Mouse (Mus musculus): ENCODE measurements at regions not wholly inside any gene's neighbourhood (a gene's known extent, or its start where the extent isn't known, plus 50 kb on each side); places are given as distances from the start of the nearest gene placed in this dataset.
A peak's percentile ranks its signal among the peaks of the same experiment; 100 is the strongest.
"Not testable (repeated sequence)": the region's sequence is repeated elsewhere in the genome, so short reads cannot be mapped to it uniquely, and the experiment has no call there.

DNA sequence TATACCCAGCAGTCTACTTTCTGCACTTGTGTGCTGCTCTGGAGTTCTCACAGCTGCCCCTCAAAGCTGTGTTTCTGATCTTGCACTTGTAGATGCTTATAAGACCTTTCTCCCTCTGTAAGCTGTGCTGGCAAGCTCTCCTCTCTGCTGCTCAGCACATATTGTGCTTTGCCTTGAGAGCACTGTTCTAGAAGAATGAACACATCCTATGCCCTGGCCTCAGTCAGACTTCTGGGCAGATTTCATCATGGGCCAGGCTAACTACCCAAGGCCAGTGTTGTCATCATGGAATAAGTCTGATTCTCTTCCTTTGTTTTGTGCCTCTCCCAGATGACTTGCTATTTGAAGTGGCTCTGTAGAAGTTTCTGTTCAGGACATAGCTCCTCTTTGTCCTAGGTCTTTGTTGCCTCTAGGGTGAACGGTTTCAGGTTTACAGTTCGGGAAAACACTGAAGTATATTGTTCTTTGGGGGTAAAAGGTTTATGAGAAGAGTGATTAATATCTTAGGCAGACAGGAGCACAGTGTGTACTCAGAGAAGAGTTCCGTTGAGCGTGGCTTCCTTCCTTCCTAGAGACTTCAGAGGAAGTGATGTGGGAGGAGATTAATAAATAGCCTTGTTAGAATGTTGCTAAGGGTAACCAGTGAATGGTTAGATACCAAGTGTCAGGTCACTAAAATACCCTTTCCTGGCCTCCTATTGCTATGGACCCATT lies 70.8 kb downstream of the Pcdh18 start:
- no peak for DNase-seq (ENCODE audit: extremely low read depth, insufficient read length, low spot score)

- DNase-seq (ENCODE audit: extremely low read depth, insufficient read length, low spot score), result no peak
Observed at GRCm38 (mm10) chr3:49674921-49675320, 82.2 kb downstream of the Pcdh18 start.

DNA sequence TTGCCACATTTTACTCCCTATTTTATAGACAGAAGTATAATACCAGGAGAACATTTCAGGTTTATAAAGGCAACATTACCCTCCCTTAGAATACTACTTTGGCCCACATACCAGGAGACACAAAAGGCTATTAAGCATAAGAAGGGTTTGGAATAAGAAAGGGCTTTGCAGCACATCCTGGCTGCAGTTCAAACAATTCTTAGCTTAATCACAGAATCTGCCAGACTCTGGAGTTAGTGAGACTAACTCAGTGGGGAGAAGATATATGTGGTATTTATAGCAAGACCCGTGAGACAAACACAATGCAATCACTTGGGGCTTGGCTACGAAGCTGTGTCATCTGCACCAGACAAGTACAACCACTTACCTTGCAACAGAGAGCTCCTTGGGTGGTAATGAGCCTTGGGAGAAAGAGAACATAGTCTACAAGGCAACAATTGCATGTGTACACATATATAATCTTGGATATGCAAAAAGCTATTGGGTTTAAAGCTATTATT lies 84.4 kb downstream of the Pcdh18 start:
- no peak for DNase-seq (ENCODE audit: extremely low read depth, insufficient read length, low spot score)

DNA sequence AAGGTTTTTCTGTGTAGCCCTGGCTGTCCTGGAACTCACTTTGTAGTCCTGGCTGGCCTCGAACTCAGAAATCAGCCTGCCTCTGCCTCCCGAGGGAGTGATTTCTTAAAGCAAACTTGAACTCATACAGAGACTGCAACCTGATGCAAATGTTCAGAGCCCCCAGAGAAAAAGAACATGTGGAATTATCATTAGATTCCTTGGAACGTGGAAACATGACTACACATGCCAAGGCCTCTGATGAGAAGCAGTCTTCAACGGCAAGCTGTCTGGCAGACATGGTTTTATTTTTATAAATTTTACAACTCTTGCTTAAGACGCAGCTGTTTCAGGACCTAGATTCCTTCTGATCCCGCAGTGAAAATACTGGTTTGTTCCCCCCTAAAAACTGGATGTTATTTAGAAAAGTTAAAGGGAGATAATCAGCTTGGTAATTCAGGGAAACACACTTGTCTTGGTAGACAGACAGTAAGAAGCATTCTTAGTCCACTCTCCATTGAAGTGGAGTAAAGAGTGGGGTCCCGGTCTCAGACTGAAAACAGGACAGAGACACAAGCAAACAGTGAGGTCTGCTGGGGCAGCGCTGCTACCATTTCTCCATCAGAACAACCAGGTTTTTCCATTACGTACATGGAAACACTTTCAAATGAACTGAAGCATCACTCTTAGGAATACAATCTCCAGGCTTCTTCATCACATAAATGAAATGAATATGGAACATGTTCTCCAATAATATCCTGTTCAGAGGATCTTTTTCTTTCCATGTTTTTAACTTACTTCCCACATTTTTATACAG lies 89.4 kb downstream of the Pcdh18 start:
- no peak for DNase-seq (ENCODE audit: extremely low read depth, insufficient read length, low spot score)

DNA sequence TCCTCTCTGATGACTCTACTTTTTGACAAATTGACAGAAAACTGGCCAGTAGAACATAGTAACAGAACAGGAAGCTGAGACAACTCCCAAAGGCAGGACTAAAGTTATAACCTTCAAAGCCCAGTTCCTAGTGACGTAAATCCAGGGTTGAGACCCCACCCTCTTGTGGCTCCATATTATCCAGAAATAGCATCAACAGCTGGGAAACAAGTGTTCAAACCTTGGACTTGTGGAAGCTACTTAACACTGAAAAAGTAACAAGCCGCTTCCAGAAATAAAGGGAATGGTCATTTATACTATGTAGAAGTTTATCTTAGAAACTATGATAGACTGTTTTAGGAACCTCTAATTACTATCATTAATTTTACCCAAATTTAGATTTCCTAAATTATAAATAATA lies 90.6 kb downstream of the Pcdh18 start:
- no peak for DNase-seq (ENCODE audit: extremely low read depth, insufficient read length, low spot score)

DNA sequence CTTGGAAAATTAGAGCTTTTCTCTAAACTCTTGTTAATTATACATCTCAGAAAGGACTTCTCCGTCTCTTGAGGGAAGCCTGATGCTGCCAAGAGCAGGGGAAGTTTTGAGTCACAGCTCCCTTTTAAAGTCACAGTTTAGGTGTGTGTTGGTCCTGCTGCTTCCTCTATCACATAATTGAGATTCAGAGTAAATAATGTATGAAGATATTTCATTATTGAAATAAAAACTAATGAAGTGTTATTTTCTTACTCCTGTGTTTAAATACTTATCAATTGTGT lies 108.3 kb downstream of the Pcdh18 start:
- DNase-seq (ENCODE audit: extremely low read depth, insufficient read length, low spot score), result no peak

GRCm38 (mm10) chr3:49648040-49648894 lies 108.9 kb downstream of the Pcdh18 start:
- DNase-seq (ENCODE audit: extremely low read depth, insufficient read length, low spot score), result no peak

- DNase-seq (ENCODE audit: extremely low read depth, insufficient read length, low spot score), result no peak
Observed at GRCm38 (mm10) chr3:49644993-49645392, 112.1 kb downstream of the Pcdh18 start.

DNA sequence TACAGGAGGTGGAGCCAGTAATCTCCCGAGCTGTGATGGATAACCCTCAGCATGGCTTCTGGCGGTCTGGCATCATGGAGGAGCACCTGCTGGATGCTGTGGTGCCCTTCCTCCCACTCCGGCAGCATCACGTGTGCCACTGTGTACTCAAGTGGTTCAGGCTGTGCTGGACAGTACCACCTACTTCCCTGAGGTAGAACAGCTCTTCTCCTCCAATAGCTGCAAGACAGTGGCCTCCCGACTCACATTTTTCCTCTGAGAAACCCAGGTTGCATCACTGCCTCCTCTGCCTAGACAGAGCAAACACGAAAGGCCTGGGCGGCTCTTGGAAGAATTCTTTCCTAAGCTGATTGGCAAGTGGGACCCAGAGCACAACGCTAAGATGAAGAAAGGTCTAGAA lies 113.3 kb downstream of the Pcdh18 start:
- DNase-seq (ENCODE audit: extremely low read depth, insufficient read length, low spot score), result peak; percentile 10

DNA sequence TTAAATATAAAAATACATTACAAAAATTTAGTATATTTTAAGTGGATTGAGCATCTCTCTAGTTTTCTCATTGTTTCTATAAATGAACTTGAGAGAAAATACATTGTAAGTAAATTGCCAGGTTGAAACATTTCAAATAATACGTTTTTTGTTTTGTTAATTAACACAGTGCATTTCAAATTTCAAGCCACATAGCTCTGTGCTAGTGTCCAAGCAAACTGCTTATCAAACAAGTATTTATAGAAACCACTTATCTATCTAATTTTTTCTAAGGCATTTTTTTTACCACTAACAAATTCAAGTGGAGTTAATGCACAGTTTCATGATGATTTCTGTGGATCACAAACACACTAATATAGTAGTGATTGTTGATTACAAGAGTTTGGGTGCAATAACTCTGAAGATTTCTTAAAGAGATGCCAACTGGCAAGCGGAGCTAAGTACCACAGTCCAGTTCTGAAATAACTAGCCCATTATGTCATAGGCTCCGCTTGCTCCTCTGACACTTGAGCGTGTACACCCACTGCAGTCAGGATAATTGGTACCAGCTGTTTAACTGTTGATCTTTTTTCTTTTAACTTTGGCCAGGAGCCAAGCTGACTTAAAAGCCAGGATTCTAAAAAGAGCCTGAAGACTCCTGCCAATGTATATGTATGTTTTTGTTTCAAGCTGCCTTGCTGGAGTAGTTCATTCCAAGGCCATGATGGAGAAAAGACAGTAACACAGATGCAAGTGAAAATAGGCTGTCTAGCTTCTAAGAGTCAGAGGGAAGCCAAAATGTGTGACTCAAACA lies 115.0 kb downstream of the Pcdh18 start:
- peak; percentile 47 for DNase-seq (ENCODE audit: extremely low read depth, insufficient read length, low spot score)

DNA sequence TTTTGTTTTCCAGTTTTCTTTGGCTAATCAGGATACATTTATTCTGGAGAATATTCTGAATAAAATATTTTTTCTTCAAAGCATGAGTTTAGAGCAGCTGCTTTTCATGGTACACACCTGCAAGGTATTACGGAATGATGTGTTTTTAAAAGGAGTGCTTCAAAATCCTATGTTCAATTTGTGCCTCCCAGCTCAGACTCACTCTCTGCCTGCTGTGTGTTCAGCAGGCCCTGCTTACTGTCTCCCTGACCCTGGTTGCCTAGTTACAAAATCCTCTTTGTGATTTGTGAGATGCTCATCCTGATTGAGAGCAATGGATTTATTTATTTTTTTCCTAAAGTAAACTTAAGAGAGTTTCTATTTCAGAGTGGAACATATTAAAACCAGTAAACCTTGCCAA lies 115.7 kb downstream of the Pcdh18 start:
- DNase-seq (ENCODE audit: extremely low read depth, insufficient read length, low spot score), result no peak

- DNase-seq (ENCODE audit: extremely low read depth, insufficient read length, low spot score), result no peak
Observed at GRCm38 (mm10) chr3:49638601-49639000, 118.5 kb downstream of the Pcdh18 start.

DNA sequence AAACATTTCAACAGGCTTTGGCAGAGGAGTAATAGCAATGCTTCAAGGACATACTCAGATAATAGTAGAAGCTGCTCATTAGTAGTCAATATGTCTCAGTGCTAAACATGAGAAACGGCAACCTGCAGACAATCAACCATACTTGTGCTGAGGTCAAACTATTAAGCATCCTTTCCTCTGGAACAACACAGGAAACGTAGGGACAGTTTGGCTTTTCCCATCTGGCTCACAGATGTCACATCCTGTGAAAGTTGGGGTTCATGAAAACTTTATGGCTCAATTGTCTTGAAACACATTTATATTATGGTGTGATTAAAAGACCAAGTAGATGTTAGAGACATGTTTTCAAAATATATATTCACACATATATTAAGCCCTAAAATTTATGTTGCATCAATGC lies 120.4 kb downstream of the Pcdh18 start:
- no peak for DNase-seq (ENCODE audit: extremely low read depth, insufficient read length, low spot score)

GRCm38 (mm10) chr3:49592706-49593451 lies 164.2 kb downstream of the Pcdh18 start:
- DNase-seq (ENCODE audit: extremely low read depth, insufficient read length, low spot score), result peak; percentile 1

DNA sequence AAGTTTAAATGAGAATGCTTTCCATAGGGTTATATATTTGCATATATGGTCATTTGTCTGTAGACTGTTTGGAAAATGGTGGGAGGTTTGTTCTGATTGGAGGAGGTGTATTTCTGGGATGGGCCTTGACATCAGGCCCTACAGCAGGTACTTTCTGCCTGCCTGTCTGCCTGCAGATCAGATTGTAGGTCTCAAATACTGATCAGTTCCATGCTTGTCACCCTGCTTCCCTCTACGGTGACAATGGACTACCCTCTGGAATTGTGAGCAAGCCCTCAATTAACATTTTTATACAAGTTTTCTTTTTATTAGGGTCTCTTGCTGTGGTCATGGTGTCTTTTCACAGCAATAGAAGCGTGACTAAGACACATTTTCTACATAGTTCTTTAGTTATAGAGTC lies 166.9 kb downstream of the Pcdh18 start:
- no peak for DNase-seq (ENCODE audit: extremely low read depth, insufficient read length, low spot score)

- DNase-seq (ENCODE audit: extremely low read depth, insufficient read length, low spot score), result no peak
Observed at GRCm38 (mm10) chr3:49586531-49587168, 170.5 kb downstream of the Pcdh18 start.

GRCm38 (mm10) chr3:49585962-49586361 lies 171.2 kb downstream of the Pcdh18 start:
- not testable (repeated sequence) for DNase-seq (ENCODE audit: extremely low read depth, insufficient read length, low spot score)

- no peak for DNase-seq (ENCODE audit: extremely low read depth, insufficient read length, low spot score)
Observed at GRCm38 (mm10) chr3:49566769-49567729, 190.1 kb downstream of the Pcdh18 start.

All from 3134 (cell line).